Mouse (Mus musculus) cerebellum, postnatal 4 days (tissue): Measurements from ENCODE around the gene Apbb1.

Source experiments
- DNase-seq, 2 experiments: peaks; one replicate each; pipeline ENCODE4 v3.0.0; 2022; ENCODE audit warnings: low spot score in 2 of 2, mixed read lengths in 1 of 2

Gene Apbb1

GRCm38 (mm10) chr7:105581094-105581703 lies at the start of gene Apbb1:
TSS of gene Apbb1 (minus strand) at chr7:105581653.
- peak; percentile 67 to 89 for DNase-seq

- DNase-seq: peak in 1 of 2 experiments; percentile 38
These were observed 47.2 kb upstream of the Apbb1 start for GRCm38 (mm10) chr7:105628633-105629032.

- no peak for DNase-seq
These were observed 43.9 kb upstream of the Apbb1 start for GRCm38 (mm10) chr7:105625397-105625796.

- no peak for DNase-seq
These were observed 40.3 kb upstream of the Apbb1 start for GRCm38 (mm10) chr7:105621646-105622292.

DNA sequence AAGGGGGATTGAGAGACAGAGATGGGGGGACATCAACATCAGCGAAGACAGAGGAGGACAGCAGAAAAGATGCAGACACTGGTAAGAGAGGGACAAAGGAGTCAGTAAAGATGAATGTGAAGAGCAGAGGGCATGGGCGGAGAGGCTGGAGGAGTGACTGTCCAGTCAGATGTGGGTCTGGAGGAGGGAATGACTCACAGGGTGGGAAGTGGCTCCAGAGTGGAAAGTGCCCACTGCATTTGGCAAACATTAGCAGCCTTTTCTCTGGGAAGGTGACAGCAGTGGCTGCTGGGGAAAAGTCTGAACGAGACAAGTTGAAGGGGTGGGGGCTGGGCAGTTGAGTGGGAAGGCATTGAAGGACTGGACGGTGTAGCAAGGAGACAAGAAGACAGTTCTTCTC lies 39.6 kb upstream of the Apbb1 start:
- no peak for DNase-seq

- no peak for DNase-seq
These were observed 38.2 kb upstream of the Apbb1 start for GRCm38 (mm10) chr7:105619701-105620100.

GRCm38 (mm10) chr7:105617810-105618209 lies 36.4 kb upstream of the Apbb1 start:
- DNase-seq: no peak

DNA sequence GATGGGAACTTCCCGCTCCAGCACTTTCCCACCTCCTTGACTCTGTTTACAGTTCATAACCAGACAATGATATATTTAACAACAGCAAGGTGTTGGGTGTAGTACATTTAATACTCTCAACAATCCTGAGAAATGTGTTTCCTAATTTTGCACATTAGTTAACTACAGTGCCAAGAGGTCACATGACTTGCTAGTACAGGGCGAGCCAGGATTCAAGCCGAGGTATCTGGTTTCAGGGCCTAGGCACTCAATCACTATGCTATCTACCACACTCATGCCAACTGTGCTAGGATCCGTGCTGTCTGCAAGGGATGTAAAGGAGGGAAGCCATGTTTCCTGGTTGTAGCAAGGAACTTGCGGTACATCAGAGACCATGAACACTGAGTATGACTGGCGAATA lies 35.1 kb upstream of the Apbb1 start:
- no peak for DNase-seq

DNA sequence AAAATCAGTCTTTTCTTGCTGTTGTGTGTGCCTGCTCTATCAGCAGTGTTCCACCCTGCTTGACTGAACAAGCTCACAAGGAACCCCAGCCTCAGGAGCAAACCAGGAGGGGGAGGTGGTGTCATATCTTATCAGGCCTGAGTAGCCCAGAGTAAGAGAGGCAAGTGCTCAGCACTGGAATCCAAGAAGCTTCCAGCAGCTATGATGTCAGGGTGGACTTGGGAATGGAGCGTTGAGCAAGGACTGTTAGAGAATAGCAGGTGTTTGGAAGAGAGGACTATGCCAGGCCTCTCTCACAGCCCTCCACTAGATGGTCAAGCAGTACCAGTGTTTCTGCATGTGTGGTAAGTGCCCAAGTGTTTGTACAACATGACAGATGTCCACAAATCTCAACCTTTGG lies 34.3 kb upstream of the Apbb1 start:
- no peak for DNase-seq

DNA sequence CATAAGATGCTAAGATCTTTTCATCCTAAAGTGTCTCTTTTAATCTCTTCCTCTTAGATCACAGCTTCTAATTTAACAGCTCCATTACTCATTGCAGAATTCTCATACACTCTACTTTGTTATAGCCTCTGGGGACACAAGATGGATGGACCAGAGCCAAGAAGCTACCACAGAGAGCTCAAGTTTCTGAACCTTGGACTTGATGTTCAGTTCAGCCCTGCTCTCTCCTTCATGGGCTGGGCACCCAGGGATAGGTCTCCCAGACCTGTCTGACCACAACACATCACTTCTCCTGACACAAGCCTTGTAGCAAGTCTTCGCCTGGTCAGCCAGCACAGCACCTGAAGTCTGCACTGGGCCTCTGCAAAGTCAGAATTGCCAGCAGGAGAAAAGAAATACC lies 32.9 kb upstream of the Apbb1 start:
- DNase-seq: no peak

DNA sequence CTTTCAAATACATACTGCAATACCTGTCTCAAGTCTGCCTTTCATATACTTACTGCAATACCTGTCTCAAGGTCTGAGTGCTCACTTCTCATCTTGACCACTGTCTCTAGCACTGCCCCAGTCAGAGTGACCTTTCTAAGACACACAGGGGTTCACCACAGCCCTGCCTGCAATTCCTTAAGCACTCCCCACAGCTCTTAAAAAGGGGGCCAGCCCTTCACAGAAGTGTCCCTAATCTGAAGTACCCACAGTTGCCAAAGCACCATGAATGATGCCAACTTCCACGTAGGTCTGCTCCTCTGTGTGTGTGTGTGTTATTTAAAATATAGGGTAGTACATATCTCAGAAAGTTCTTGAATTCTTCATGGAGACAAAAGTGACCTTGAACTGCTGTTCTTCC lies 30.3 kb upstream of the Apbb1 start:
- no peak for DNase-seq

DNA sequence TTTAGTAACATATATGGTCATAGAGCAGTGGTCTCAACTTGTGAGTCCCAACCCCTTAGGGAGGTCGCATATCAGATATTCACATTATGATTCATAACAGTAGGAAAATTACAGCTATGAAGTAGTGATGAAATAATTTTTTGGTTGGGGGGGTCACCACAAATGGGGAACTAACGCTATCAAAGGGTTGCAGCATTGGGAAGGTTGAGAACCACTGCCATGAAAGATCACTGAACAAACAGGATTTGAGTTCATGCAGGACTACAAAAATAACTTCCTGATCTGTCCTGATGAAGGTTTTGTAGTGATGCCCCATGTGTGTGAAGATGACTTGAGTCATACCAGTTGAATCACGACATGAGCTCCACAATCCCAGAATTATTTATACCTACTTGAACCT lies 27.0 kb upstream of the Apbb1 start:
- no peak for DNase-seq

DNA sequence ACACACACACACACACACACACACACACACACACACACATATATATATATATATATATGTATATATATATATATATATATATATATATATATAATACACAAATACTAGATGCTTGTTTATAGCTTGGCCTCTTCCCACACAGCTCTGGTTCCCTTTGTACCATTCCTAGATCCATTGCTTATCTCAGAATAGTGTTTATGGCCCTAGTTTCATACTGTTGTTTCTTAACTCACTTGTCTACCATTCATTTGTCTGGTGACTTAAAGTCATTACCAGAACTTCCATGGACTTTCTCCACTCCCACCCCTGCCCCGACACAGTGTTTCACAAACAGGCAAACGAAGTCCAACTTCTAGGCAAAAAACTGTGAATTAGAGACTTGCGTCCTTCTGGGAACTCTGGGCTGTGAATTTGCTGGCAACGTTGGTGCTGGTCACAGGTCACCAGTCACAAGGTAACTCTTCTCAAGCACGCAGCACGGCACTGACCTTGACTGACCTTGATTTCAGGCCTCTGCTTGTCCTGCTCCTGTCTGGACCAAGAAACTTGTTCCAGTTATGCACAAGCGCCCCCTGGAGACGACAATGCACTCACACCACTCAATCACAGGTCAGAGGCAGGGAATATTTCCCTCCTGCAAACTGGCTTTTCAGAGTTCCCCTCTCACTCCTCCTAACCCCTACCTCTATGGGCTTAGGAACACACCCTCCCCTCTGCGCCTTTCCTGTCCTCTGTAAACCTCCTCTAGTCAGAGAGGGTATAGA lies 21.6 kb upstream of the Apbb1 start:
- peak in 1 of 2 experiments; percentile 70 for DNase-seq

- DNase-seq: no peak
These were observed 8.6 kb upstream of the Apbb1 start for GRCm38 (mm10) chr7:105590097-105590496.

DNA sequence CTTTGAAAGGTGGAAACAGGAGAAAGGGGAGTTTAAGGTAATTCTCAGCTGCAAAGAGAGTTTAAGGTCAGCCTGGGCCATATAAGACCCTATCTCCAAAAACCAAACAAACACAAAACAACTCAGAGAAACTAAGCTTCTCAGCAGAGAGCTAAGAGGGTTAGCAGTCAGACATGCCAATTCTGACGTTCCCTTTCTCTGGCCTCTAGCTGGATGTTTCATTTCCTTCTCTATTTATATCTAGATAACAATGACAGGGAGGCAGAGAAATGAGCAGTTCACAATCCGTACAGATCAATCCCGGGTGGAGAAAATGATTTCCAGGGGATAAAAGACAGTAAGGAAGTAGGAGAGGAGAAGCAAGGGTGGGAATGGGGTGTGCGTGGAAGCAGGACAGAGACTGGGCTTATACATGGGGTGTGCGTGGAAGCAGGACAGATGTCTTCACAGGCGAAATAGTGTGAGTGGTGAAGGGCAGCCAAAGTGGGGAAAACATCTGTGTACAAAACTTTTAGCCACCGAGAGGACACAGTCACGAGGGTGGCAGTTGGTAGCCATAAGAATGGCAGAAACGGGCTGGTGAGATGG lies 7.0 kb upstream of the Apbb1 start:
- DNase-seq: no peak

DNA sequence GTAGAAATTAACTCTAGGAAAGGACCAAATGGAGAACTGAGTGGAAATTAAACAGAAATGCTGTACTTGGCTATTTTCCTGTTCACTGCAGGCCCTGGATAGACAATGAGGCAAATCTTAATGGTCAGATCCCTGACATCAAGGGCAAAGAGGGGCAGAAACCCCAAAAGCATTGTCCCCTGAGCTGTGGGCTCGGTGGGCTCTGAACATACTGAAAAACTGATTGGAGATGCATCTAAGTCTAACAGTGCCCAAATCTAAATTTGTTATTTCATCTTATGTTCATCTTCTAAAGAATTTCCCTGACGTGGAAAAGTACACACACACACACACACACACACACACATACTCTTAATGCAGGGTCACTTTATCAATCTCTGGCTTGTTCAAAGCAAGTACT lies 506 bp upstream of the Apbb1 start:
- no peak for DNase-seq

DNA sequence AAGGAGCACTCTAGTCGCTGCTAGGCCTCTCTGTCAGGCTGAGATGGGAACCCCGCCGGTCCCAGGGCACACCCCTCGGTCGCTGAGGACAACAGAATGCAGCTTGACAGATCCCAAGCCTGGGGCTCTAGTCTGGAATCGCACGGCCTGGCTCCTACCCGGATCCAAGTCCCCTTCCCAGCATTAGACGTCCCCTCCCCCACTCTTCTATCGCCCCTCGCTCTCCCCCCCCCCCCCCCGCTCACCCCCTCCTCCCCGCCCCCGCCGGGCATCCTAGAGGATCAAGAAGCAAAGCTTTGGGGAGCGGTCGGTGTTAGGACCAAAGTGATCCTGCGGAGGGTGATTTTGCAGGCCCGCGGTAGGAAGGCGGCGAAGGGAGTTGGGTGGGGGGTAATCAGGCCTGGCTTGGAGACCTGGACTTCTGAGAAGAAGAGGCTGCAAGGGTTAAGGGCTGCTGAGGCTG lies 795 bp downstream of the Apbb1 start:
- DNase-seq: peak in 1 of 2 experiments; percentile 44

DNA sequence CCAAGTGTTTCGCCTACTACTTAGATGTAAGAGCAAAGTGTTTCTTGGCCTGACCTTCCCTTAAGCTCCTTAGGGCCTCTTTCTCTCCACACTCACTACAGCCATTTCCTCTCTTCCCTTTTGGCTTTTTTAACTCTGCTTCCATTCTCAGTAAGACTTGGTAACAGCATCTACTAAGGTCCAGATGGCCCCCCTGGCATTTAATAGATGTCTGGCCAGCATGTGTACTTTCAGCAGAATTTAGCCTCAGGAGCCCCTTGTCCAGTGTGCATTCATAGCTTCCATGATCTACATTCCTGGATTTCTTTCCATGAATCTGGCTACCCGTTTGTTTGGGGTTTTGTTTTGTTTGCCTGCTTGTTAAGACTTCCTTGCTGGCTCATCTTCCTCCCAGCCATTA lies 3.0 kb downstream of the Apbb1 start:
- DNase-seq: no peak

DNA sequence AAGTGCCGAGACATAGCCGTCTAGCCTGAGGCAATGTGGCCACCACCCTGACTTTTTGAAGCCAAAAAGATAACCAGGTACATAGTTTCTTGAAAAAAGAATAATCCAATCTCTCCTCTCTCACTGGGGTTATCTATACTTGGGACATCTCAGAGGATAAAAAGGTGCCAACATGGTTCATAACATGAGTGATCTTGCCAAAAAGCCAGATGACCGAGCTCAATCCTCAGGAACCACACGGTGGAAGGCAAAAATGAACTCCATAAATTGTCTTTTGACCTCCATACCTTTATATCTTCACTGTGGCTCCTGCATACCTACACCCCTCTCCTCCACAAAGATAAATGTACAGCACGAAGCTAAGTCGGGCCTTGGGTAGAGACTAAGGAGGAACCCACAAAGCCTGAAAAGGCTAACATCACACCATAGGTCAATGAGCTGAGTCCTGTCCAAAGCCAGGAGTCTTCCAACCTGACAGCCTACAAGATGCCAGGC lies 4.0 kb downstream of the Apbb1 start:
- DNase-seq: no peak

GRCm38 (mm10) chr7:105576166-105576748 lies 5.2 kb downstream of the Apbb1 start:
- DNase-seq: no peak

GRCm38 (mm10) chr7:105574537-105574936 lies 6.9 kb downstream of the Apbb1 start:
- DNase-seq: no peak

- DNase-seq: no peak
These were observed 8.5 kb downstream of the Apbb1 start for GRCm38 (mm10) chr7:105572949-105573348.
